Mouse (Mus musculus) intestine, postnatal 0 days (tissue): ENCODE results near the gene Ggta1. TPM values are rescaled to one million over a fixed set of nuclear protein-coding genes. Genes with fewer than 3 reads are reported as not detected.

Experiments used
- ATAC-seq: fragments of 200-750 bp; cut with Nextera tagmentation; 2 replicates; pipeline ENCODE4 v1.8.0; 2017; ENCODE audit warnings: mild to moderate bottlenecking, moderate TSS enrichment, moderate library complexity
- H3K27ac ChIP-seq: fragments of 300-500 bp; sonication (generic); 2 replicates; pipeline ENCODE4 v1.5.1; 2014; ENCODE audit warnings: mild to moderate bottlenecking, low read depth, low read length, moderate library complexity
- H3K27me3 ChIP-seq: fragments of 300-500 bp; sonication (generic); replicated peaks from 2 replicates; pipeline ENCODE4 v1.6.1; 2014; ENCODE audit warnings: low read length, mixed read lengths; ENCODE audit not compliant: control insufficient read depth, insufficient read depth
- H3K36me3 ChIP-seq: fragments of 300-500 bp; sonication (generic); 2 replicates; pipeline ENCODE4 v1.6.1; 2014; ENCODE audit warnings: mild to moderate bottlenecking, moderate library complexity; ENCODE audit not compliant: control insufficient read depth, insufficient read depth
- H3K4me1 ChIP-seq: fragments of 300-500 bp; sonication (generic); replicated peaks from 2 replicates; pipeline ENCODE4 v1.6.1; 2014; ENCODE audit warnings: antibody characterized with exemption, low read length, mixed read lengths; ENCODE audit not compliant: control insufficient read depth, insufficient read depth
- H3K4me2 ChIP-seq: fragments of 300-500 bp; sonication (generic); replicated peaks from 2 replicates; pipeline ENCODE4 v1.6.1; 2014; ENCODE audit warnings: low read depth, mild to moderate bottlenecking, moderate library complexity
- H3K4me3 ChIP-seq: fragments of 300-500 bp; sonication (generic); 2 replicates; pipeline ENCODE4 v1.5.1; 2014; ENCODE audit warnings: low read depth, low read length
- H3K9ac ChIP-seq: fragments of 300-500 bp; sonication (generic); 2 replicates; pipeline ENCODE4 v1.6.1; 2014; ENCODE audit warnings: mild to moderate bottlenecking, low read depth, low read length
- H3K9me3 ChIP-seq: fragments of 300-500 bp; sonication (generic); 2 replicates; pipeline ENCODE4 v1.6.1; 2016; ENCODE audit warnings: mixed run types; ENCODE audit not compliant: control insufficient read depth
- CTCF ChIP-seq: sonication (generic); IDR thresholded peaks from 2 replicates; pipeline ENCODE4 v1.5.1; 2016; ENCODE audit warnings: low read depth, mild to moderate bottlenecking, control low read depth, antibody characterized with exemption, moderate library complexity
- WGBS: fragments of 180-500 bp; shearing (Covaris S2); extraction: QIAGEN DNeasy Blood & Tissue Kit; methylation state at CpG from one replicate; pipeline ENCODE4 v1.1.7; 2014; 5-methylcytosine and 5-hydroxymethylcytosine counted together
- polyA plus RNA-seq: library from polyadenylated mRNA; unstranded; fragments of >200 nt; fragmentation: Nextera tagmentation; extraction: Ambion mirVana; gene quantifications from 2 replicates; pipeline ENCODE4 v1.2.1, GENCODE M21; 2015

Ggta1 gene
- polyA plus RNA-seq, 1 experiment from 2014 or later = 7.0 TPM

DNA sequence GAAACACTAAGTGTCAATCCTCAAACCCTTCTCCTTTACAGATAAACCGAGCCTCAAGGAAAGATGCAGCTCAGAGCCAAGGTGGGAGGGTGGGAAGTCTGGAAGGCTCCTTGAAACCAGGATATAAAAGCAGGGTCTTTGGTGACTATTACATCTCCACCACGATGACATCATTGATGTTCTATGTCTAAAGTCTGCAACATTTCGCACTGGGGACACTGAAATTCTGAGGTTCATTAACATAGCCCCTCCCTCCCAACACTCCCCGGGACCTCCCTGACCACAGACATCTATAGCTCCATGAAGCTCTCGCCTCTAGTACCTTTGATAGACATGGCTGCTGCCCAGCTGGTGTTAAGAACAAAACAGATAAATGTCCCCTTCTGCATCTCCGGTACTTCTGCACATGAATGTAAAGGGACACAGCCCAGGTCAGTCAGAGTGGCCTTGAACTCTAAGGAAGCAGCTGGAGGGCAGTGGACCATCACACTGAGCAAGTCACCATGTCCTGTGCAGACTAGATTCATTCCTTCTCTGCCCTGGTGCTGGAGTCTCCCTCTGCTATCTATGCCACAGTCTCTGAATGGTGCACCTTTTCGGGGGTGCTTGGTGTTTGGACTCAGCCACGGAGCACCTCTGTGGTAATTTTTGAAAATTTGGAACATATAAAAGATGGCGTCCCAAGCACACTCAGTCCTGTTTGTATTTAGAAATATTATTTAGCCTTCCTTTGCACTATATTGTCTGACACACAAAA is 13.9 kb downstream of the Ggta1 start:
- Histone ChIP-seq H3K27me3 (no peaks in the 10 kb centered on the region), H3K9me3 (no peaks in the 10 kb centered on the region), H3K4me1 (0 out of 2 replicates have a peak, but pooled peaks cover 4% of the 10 kb centered on the region), H3K36me3 (no peaks in the 10 kb centered on the region), H3K27ac (no peak overlapping the region), H3K4me2 (no peak overlapping the region), H3K4me3 (no peak overlapping the region), H3K9ac (no peak overlapping the region)
- WGBS = 80% methylated on average over 9 of the region's 9 CpGs
- TF ChIP-seq CTCF = no peak
- no peak for ATAC-seq

DNA sequence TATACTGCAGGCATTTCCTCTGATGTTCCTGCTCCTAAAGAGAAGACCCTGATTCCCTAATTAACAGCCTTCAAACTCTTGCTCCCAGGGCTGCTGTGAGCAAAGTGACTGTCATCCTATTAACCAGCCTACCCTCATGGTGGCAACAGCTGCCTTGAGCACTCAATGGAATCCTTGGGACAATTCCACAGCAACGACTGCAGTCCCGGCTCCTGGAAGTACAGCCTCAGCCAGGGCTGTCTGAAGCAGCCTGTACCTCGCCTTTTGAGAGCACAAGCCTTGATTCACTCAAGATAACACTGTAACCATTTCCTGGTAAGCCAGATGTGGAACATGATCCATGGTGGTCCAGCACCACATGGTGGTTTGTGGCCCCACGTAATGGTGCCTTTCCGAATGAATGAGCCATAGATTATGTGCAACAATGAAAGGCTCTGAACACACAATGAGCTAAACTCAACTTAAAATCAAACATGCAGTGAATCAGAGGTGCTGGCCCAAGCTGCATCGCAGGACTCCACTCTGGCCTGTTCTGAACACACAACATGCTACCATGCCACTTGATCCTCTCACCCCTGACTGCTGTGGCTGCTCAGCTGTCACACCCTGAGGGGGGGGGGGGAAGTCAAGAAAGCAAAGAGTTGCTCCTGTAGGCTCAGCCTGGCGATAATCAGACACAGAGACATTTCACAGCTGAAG is 14.7 kb downstream of the Ggta1 start:
- H3K27ac ChIP-seq = no peak overlapping the region
- 0 out of 2 replicates have a peak, but pooled peaks cover 4% of the 10 kb centered on the region for H3K4me1 ChIP-seq
- no peak for ATAC-seq

GRCm38 (mm10) chr2:35447453-35447852 is 15.6 kb downstream of the Ggta1 start:
- no peak for TF ChIP-seq CTCF
- Histone ChIP-seq H3K9me3 (no peaks in the 10 kb centered on the region), H3K27ac (no peak overlapping the region; the same call in 1 of the 2 replicates), H3K27me3 (no peaks in the 10 kb centered on the region), H3K4me2 (no peak overlapping the region), H3K4me1 (0 out of 2 replicates have a peak, but pooled peaks cover 4% of the 10 kb centered on the region), H3K4me3 (no peak overlapping the region), H3K36me3 (no peaks in the 10 kb centered on the region), H3K9ac (no peak overlapping the region)
- WGBS = 78% methylated on average over 7 of the region's 7 CpGs
- ATAC-seq = no peak

More for the DNA sequence above, 14.7 kb downstream of the Ggta1 start:
- Histone ChIP-seq H3K4me3 (no peak overlapping the region), H3K9ac (no peak overlapping the region), H3K36me3 (no peaks in the 10 kb centered on the region), H3K9me3 (no peaks in the 10 kb centered on the region), H3K4me2 (no peak overlapping the region), H3K27me3 (no peaks in the 10 kb centered on the region)
- no peak for TF ChIP-seq CTCF
- 54% methylated on average over 7 of the region's 7 CpGs for WGBS

- H3K4me1 ChIP-seq = 0 out of 2 replicates have a peak, but pooled peaks cover 4% of the 10 kb centered on the region
- ATAC-seq = no peak
- H3K27me3 ChIP-seq = no peaks in the 10 kb centered on the region
- no peak for TF ChIP-seq CTCF
- H3K36me3 ChIP-seq = no peaks in the 10 kb centered on the region
- WGBS = 73% methylated on average over 8 of the region's 8 CpGs
- no peak overlapping the region for H3K4me3 ChIP-seq
- H3K27ac ChIP-seq = no peak overlapping the region
- H3K9me3 ChIP-seq = no peaks in the 10 kb centered on the region
- no peak overlapping the region for H3K9ac ChIP-seq
- H3K4me2 ChIP-seq = no peak overlapping the region
These were observed 16.2 kb downstream of the Ggta1 start for GRCm38 (mm10) chr2:35446798-35447197.

- H3K4me1 ChIP-seq = 0 out of 2 replicates have a peak, but pooled peaks cover 4% of the 10 kb centered on the region
- 83% methylated on average over 5 of the region's 5 CpGs for WGBS
- H3K27me3 ChIP-seq = no peaks in the 10 kb centered on the region
- no peak for ATAC-seq
- H3K9ac ChIP-seq = no peak overlapping the region
- no peak overlapping the region for H3K4me2 ChIP-seq
- H3K27ac ChIP-seq = no peak overlapping the region
- no peaks in the 10 kb centered on the region for H3K9me3 ChIP-seq
- H3K36me3 ChIP-seq = no peaks in the 10 kb centered on the region
- no peak overlapping the region for H3K4me3 ChIP-seq
- no peak for TF ChIP-seq CTCF
These were observed 16.7 kb downstream of the Ggta1 start for GRCm38 (mm10) chr2:35446300-35446699.

- H3K4me3 ChIP-seq = no peak overlapping the region
- 69% methylated on average over 7 of the region's 7 CpGs for WGBS
- H3K36me3 ChIP-seq = no peaks in the 10 kb centered on the region
- H3K27ac ChIP-seq = no peak overlapping the region
- H3K9me3 ChIP-seq = no peaks in the 10 kb centered on the region
- H3K4me1 ChIP-seq = 0 out of 2 replicates have a peak, but pooled peaks cover 4% of the 10 kb centered on the region
- no peaks in the 10 kb centered on the region for H3K27me3 ChIP-seq
- ATAC-seq = no peak
- TF ChIP-seq CTCF = no peak
- no peak overlapping the region for H3K4me2 ChIP-seq
- H3K9ac ChIP-seq = no peak overlapping the region
These were observed 17.4 kb downstream of the Ggta1 start for GRCm38 (mm10) chr2:35445610-35446009.
